Mouse (Mus musculus) layer of hippocampus, adult 8-10 months (tissue): ENCODE data around the gene Thra. TPM values are rescaled to one million over a fixed set of nuclear protein-coding genes. Genes with fewer than 3 reads are reported as not detected.
A peak's percentile ranks its signal among the peaks of the same experiment; 100 is the strongest.
"Not testable (repeated sequence)": the region's sequence is repeated elsewhere in the genome, so short reads cannot be mapped to it uniquely, and the experiment has no call there.

Experiments
- DNase-seq, 2 experiments: peaks; one replicate each; pipeline ENCODE4 v3.0.0; 2022; ENCODE audit warnings: low spot score in 2 of 2
- total RNA-seq, 4 experiments: library from RNA; stranded (reverse); gene quantifications; 2 replicates each; pipeline ENCODE4 v1.2.4; 2022

The Thra gene
- total RNA-seq, 4 experiments from 2014 or later: 919 to 985 (median 938) TPM

DNA sequence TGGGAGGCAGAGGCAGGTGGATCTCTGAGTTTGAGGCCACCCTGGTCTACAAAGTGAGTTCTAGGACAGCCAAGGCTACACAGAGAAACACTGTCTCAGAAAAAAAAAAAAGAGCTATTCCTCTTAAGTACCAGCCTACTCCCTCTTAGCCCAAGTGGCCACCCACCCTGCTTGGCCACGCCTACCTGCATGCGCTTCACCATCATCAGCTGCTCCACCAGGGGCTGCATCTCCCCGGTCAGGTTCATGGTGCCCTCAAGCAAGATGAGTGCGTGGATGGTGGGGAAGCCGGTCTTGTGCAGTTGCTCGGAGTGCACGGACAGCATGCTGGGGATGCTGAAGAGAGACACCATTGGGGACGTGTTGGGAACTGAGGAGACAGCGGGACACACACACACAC lies 24.5 kb upstream of the Thra start:
- no peak for DNase-seq

GRCm38 (mm10) chr11:98717904-98718303 lies 22.5 kb upstream of the Thra start:
- DNase-seq: peak; percentile 66 to 85

DNA sequence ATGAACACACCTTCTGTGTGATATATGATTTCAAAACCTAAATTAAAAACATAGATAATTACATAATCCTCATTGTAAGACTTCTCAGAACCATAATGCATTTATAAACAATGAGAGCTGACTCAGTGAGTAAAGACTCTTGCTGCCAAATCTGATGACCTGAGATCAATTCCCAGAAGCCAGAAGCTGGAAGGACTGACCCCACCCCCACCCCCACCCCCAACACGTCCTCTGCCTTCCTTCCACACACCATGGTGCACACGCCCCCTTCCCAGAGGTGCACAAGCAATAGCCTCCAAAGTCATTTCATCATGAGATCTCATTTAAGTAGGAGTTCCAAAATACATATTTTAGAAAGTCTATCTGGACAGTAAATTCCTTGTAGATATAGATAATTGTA lies 19.7 kb upstream of the Thra start:
- DNase-seq: no peak

DNA sequence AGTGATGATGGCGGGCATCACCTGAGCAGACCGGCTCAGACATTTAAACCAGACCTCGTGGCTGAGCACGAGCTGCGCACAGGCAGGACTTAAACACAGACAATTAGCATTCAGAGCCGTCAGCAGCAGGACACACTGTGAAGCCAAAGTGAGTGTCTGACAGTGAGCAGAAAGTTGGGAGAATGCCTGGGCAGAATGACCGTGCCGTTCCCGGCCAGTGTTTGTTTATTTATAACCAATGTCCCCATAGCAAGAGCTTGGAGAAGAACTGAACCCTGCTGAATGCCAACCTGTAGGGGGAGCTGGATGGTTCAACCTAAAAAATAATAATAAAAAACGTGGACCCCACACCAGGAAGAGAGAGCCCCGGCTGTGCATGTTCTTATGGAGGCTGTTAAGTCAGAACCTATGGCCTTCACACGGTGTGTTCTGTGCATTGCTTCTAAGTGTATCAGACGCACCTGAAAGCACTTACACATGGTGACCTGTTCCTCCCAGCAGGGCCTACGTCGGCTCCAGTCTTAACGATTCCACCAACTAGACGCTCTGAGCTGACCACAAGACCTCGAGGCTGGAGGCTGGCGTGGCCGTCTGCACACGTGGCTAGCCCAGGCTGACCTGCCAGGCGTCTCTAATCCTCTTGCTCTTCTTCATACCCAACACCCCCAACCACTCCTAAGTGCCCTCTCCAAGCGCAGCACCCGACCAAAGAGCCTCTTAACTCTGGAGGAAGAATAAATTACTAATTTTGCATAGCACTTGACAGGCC lies 18.8 kb upstream of the Thra start:
- peak in 1 of 2 experiments; percentile 76 for DNase-seq

GRCm38 (mm10) chr11:98723098-98723497 lies 17.3 kb upstream of the Thra start:
- DNase-seq: no peak

DNA sequence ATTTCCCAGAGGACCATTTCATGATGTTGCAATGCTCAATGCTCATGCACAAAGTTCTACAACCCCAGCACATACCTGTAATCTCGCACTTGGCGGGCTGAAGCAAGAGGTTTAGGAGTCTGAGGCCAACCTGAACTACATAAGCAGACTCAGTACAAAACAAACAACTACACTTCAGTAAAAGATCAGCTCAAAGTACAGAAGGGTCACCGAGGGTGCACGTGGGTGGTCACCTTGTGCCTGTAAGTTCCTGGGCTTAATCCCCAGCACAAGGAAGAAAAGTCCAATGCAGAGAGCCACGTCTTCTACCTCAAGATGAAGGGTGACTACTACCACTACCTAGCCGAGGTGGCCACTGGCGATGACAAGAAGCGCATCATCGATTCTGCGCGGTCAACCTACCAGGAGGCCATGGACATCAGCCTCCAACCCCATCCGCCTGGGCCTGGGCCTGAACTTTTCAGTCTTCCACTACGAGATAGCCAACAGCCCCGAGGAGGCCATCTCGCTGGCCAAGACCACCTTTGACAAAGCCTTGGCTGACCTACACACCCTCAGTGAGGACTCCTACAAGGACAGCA lies 14.4 kb upstream of the Thra start:
- no peak for DNase-seq

GRCm38 (mm10) chr11:98729119-98729588 lies 11.3 kb upstream of the Thra start, which contains the start of gene Med24:
Gene Med24 (minus strand): TSS chr11:98729435.
- peak; percentile 90 to 93 for DNase-seq

GRCm38 (mm10) chr11:98730727-98731126 lies 9.7 kb upstream of the Thra start:
- DNase-seq: no peak

DNA sequence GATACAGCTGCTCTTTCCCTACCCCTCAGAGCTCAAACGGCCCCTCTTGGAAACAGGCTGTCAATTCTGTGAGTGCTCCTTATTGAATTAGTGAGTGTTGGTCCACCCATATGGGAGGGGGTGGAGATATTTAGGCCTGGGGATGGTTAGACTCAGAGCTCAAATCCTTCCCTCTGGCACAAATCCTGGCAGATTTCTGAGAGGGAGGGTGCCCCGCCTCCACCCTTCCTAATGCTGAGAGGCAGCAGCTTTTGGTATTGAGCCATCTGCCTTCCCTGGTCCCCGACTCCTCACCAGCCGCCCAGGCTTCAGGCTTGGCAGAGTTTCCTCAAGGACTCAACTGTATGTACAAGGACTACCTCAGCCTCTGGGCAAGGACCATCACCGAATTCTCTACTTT lies 9.3 kb upstream of the Thra start:
- peak; percentile 83 to 89 for DNase-seq

DNA sequence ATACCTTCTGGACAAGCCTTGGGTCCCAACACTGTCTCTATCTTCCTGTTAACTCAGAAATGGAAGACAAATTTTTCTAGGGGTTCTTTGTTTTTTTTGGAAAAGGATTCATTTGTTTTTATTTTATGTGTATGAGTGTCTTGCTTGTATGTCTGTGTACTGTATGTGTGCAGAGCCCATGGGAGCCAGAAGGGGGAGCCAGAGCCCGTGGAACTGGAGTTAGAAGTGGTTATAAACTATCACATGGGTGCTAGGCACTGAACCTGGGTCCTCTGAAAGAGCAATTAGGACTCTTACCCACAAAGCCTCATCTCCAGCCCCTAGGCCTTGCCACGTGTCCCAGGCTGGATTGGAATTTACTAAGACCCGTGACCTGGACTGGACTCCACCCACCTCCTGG lies 6.4 kb upstream of the Thra start:
- no peak for DNase-seq

GRCm38 (mm10) chr11:98735111-98735510 lies 5.3 kb upstream of the Thra start:
- DNase-seq: no peak

- no peak for DNase-seq
Measured at GRCm38 (mm10) chr11:98736176-98736575, 4.3 kb upstream of the Thra start.

DNA sequence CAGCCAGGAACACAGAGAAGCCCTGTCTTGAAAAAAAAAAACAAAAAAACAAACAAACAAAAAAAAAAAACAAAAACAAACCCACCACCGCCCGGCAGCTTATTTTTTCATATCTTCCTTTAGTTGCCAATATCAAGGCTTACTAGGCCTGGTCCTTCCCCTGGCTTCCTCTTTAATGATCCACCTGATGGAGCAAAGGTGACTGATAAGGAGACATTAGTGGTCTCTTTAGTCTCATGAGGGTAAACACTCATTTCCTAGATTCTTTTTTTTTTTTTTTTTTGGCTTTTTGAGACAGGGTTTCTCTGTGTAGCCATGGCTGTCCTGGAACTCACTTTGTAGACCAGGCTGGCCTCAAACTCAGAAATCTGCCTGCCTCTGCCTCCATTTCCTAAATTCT lies 3.2 kb upstream of the Thra start:
- DNase-seq: not testable (repeated sequence)

DNA sequence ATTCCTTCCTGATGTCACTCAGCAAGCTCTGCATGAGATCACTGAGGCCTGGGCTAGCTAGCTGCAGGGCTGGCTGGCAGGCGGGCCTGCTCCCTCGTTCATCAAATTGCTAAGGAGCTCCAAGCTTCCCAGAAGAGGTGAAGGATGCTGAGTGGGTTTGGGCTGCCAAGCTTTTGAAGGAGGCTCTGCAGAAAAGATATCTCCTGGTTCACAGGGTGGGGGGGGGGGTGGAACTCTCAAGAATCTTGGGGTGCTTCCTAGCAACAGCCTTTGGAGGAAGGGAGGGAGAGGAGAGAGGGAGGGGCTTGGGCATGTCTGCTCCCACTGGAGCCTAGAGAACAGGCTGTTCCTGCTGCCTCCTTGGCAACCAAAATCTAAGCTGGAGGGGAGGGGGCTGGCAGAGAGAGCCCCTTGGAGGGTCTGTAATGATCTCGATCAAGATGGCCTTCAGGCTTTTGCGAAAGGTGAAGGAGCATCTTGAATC lies 2.0 kb upstream of the Thra start:
- peak in 1 of 2 experiments; percentile 48 for DNase-seq

DNA sequence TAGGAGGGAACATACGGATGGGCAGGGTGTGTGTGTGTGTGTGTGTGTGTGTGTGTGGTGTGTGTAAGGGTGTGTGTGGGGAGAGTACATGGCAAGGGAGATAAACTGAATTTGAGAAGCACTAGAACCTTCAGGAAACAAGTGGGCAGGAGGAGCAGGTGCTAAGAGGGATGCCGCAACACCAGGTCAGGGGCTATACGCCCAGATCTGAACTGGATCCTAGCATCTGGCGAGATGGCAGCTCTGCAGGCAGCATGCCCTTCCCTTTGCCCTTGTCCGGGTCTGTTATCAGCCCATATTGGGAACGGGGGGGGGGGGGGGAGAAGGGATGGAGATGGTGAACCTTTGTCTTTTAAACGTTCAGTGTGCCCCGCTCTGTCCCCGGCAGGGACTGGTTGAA lies 1.5 kb upstream of the Thra start:
- DNase-seq: no peak

DNA sequence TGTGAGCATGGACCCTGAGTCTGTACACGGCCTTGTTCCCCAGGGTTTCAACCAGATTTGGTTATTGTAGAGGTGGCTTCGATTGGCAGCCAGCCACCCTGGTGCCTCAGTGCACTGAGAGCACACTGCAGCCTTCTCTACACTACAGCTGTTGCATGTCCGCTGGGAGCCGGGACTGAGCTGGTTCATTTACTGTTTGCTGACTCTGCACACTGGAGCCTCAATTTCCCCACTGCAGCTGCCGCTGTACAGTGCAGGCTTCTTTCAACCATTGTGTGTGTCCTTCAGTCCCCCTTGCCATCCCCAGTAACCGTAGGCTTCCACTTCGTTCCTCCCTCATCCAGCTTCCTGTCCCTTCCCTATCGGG lies 429 bp upstream of the Thra start:
- no peak for DNase-seq

GRCm38 (mm10) chr11:98741051-98741620 lies 698 bp downstream of the Thra start:
- peak in 1 of 2 experiments; percentile 24 for DNase-seq

DNA sequence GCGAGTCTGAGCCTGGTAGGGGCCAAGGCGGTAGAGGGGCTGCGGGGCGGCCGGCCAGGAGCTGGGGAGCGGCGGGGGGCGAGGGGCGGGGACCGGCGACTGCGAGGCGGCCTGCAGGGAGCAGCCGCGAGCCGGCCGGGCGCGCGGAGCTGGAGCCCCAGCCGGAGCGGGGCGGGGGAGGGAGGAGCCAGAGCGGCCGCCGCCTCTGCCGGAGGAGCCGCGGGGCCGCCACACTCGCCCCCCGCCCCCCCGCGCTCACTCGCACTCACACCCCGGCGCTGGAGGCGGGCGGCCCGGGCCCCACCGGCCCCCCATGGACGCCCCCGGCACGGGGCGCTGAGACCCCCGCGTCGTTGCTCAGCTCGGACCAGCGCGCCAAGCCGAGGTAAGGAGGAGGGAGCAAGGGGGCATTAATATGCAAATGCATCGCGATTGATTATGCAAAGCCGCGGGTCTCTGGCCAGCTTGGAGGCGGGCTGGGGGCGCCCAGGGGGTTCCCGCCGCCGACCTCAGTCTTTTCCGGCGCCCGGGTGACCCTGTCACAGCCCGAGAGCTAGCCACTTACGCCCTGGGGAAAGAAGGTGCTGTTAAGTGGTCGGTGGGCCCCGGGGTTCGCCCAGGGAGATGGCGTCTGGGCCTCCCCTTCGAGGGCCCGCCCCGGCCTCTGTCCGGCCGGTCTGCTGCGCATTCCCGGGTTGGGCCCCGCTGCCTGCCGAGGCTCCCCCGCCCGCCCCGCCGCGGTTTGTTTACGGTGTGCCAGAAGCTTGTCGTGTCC lies 1.4 kb downstream of the Thra start:
- DNase-seq: peak in 1 of 2 experiments; percentile 60

GRCm38 (mm10) chr11:98742397-98743291 lies 2.2 kb downstream of the Thra start:
- no peak for DNase-seq

GRCm38 (mm10) chr11:98743655-98744345 lies 3.4 kb downstream of the Thra start:
- no peak for DNase-seq
